Mouse (Mus musculus) liver, postnatal 0 days (tissue): ENCODE results near the gene Psd. TPM values are rescaled to one million over a fixed set of nuclear protein-coding genes. Genes with fewer than 3 reads are reported as not detected.

Source experiments
- ATAC-seq: fragments of 200-750 bp; cut with Nextera tagmentation; 2 replicates; pipeline ENCODE4 v1.8.0; 2017; ENCODE audit warnings: mild to moderate bottlenecking, moderate library complexity
- DNase-seq: peaks from one replicate; pipeline ENCODE4 v3.0.0-alpha.2; 2016
- H3K27ac ChIP-seq: fragments of 300-500 bp; sonication (generic); 2 replicates; pipeline ENCODE4 v1.5.1; 2014; ENCODE audit warnings: antibody characterized with exemption, moderate library complexity, mild to moderate bottlenecking, low read depth
- H3K27me3 ChIP-seq: fragments of 300-500 bp; sonication (generic); 2 replicates; pipeline ENCODE4 v1.6.1; 2014; ENCODE audit warnings: low read length, control low read depth, mixed read lengths; ENCODE audit not compliant: insufficient read depth
- H3K36me3 ChIP-seq: fragments of 300-500 bp; sonication (generic); replicated peaks from 2 replicates; pipeline ENCODE4 v1.6.1; 2014; ENCODE audit warnings: mild to moderate bottlenecking, control low read depth, low read length, moderate library complexity, mixed read lengths; ENCODE audit not compliant: insufficient read depth
- H3K4me1 ChIP-seq: fragments of 300-500 bp; sonication (generic); 2 replicates; pipeline ENCODE4 v1.6.1; 2014; ENCODE audit warnings: antibody characterized with exemption, mild to moderate bottlenecking, control low read depth; ENCODE audit not compliant: insufficient read depth
- H3K4me2 ChIP-seq: fragments of 300-500 bp; sonication (generic); 2 replicates; pipeline ENCODE4 v1.6.1; 2014; ENCODE audit warnings: low read depth, mild to moderate bottlenecking, low read length, moderate library complexity, mixed read lengths
- H3K4me3 ChIP-seq: fragments of 300-500 bp; sonication (generic); 2 replicates; pipeline ENCODE4 v1.5.1; 2014; ENCODE audit warnings: low read depth, low read length
- H3K9ac ChIP-seq: fragments of 300-500 bp; sonication (generic); replicated peaks from 2 replicates; pipeline ENCODE4 v1.6.1; 2014; ENCODE audit warnings: mild to moderate bottlenecking, moderate library complexity
- H3K9me3 ChIP-seq: fragments of 300-500 bp; sonication (generic); 2 replicates; pipeline ENCODE4 v1.6.1; 2016; ENCODE audit warnings: mild to moderate bottlenecking, control low read depth, low read length, mixed read lengths
- CTCF ChIP-seq: sonication (generic); IDR thresholded peaks from 2 replicates; pipeline ENCODE4 v1.5.1; 2016; ENCODE audit warnings: antibody characterized with exemption, low read depth
- EP300 ChIP-seq: IDR thresholded peaks from 2 replicates; pipeline ENCODE4 v1.6.1; 2016; ENCODE audit warnings: antibody characterized with exemption, low read depth, mild to moderate bottlenecking
- WGBS: fragments of 180-500 bp; shearing (Covaris S2); extraction: QIAGEN DNeasy Blood & Tissue Kit; methylation state at CpG from one replicate; pipeline ENCODE4 v1.1.7; 2014; ENCODE audit not compliant: insufficient replicate concordance; 5-methylcytosine and 5-hydroxymethylcytosine counted together
- polyA plus RNA-seq: library from polyadenylated mRNA; unstranded; fragments of >200 nt; fragmentation: Nextera tagmentation; extraction: Ambion mirVana; gene quantifications from 2 replicates; pipeline ENCODE4 v1.2.1, GENCODE M21; 2015

The Psd gene
- polyA plus RNA-seq, 1 experiment from 2014 or later, result 2.0 TPM

DNA sequence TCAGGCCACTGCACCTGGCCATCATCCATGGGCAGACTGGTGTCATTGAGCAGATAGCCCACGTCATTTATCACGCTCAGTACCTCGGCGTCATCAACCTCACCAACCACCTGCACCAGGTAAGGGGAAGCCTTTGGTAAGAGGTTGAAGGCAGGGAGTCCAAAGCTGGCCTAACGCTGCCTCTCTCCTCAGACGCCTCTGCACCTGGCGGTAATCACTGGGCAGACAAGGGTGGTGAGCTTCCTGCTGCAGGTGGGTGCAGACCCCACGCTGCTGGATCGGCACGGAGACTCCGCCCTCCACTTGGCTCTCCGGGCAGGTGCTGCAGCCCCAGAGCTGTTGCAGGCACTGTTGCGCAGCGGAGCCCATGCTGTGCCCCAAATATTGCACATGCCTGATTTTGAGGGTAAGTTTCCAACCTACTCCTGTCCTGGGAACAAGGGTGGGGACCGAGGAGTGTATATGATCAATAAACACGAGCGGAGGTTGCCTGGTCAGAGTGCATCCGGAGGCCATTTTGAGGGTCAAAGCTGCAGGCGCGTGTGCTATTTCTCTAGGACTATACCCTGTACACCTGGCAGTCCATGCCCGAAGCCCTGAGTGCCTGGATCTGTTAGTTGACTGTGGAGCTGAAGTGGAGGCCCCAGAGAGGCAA lies 17.2 kb downstream of the Psd start:
- DNase-seq (peak; percentile 15), ATAC-seq (no peak)
- TF ChIP-seq CTCF (no peak), EP300 (no peak)
- H3K27me3 ChIP-seq, result peaks cover 7% of the 10 kb centered on the region; the same call in 1 of the 2 replicates
- no peak overlapping the region for H3K4me2 ChIP-seq
- H3K9ac ChIP-seq, result no peak overlapping the region
- no peaks in the 10 kb centered on the region for H3K9me3 ChIP-seq
- peaks cover 25% of the 10 kb centered on the region for H3K4me1 ChIP-seq
- H3K4me3 ChIP-seq, result no peak overlapping the region
- H3K27ac ChIP-seq, result no peak overlapping the region
- H3K36me3 ChIP-seq, result peaks cover 20% of the 10 kb centered on the region
- WGBS, result 80% methylated on average over 21 of the region's 21 CpGs

- Histone ChIP-seq H3K4me3 (peak overlapping the region; percentile 36), H3K9me3 (no peaks in the 10 kb centered on the region), H3K27me3 (no peaks in the 10 kb centered on the region), H3K4me1 (peaks cover 18% of the 10 kb centered on the region), H3K9ac (peak overlapping the region; percentile 34; the same call in 1 of the 2 replicates), H3K36me3 (peaks cover 20% of the 10 kb centered on the region), H3K27ac (no peak overlapping the region), H3K4me2 (peak overlapping the region; percentile 84)
- peak; percentile 90 for DNase-seq
- ATAC-seq, result no peak
- TF ChIP-seq CTCF, result peak; percentile 99
- no peak for TF ChIP-seq EP300
- 5% methylated on average over 45 of the region's 47 CpGs for WGBS
These were observed 18.1 kb downstream of the Psd start for GRCm38 (mm10) chr19:46308706-46309435.

DNA sequence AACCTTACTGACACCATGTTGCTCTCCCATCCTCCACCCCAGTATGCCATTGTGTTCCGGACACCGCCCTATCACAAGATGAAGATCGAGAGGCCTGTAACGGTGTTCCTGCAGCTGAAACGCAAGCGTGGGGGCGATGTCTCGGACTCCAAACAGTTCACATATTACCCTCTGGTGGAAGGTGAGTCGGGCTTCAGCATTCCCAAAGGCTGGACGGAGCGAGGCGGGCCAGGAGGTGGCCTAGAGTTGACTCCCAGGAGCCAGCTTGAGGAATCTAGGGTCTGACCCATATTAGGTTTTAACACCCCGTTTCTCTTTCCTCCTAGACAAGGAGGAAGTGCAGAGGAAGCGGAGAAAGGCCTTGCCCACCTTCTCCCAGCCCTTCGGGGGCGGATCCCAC lies 18.7 kb downstream of the Psd start:
- peaks cover 22% of the 10 kb centered on the region for H3K4me1 ChIP-seq
- H3K9ac ChIP-seq, result no peak overlapping the region
- 79% methylated on average over 16 of the region's 16 CpGs for WGBS

GRCm38 (mm10) chr19:46307781-46308180 lies 19.2 kb downstream of the Psd start:
- DNase-seq (peak; percentile 11), ATAC-seq (no peak)
- WGBS, result 89% methylated on average over 16 of the region's 16 CpGs

More for the DNA sequence above, 18.7 kb downstream of the Psd start:
- no peaks in the 10 kb centered on the region for H3K9me3 ChIP-seq
- H3K4me2 ChIP-seq, result peak overlapping the region; percentile 84
- no peaks in the 10 kb centered on the region for H3K27me3 ChIP-seq
- TF ChIP-seq EP300, result no peak
- no peak for TF ChIP-seq CTCF
- no peak overlapping the region for H3K27ac ChIP-seq
- H3K36me3 ChIP-seq, result peaks cover 20% of the 10 kb centered on the region
- H3K4me3 ChIP-seq, result no peak overlapping the region
- ATAC-seq (no peak), DNase-seq (peak; percentile 16)

GRCm38 (mm10) chr19:46306751-46307289 lies 20.1 kb downstream of the Psd start:
- 94% methylated on average over 9 of the region's 9 CpGs for WGBS
- H3K4me2 ChIP-seq, result no peak overlapping the region
- H3K4me1 ChIP-seq, result peaks cover 22% of the 10 kb centered on the region
- no peaks in the 10 kb centered on the region for H3K9me3 ChIP-seq
- H3K27ac ChIP-seq, result no peak overlapping the region
- peaks cover 20% of the 10 kb centered on the region for H3K36me3 ChIP-seq
- no peak for DNase-seq
- TF ChIP-seq EP300 (no peak), CTCF (no peak)
- no peak overlapping the region for H3K9ac ChIP-seq
- H3K4me3 ChIP-seq, result no peak overlapping the region
- ATAC-seq, result no peak
- H3K27me3 ChIP-seq, result no peaks in the 10 kb centered on the region

More at GRCm38 (mm10) chr19:46307781-46308180, 19.2 kb downstream of the Psd start:
- Histone ChIP-seq H3K9me3 (no peaks in the 10 kb centered on the region), H3K36me3 (peaks cover 20% of the 10 kb centered on the region), H3K4me3 (no peak overlapping the region), H3K27ac (no peak overlapping the region), H3K9ac (no peak overlapping the region), H3K4me2 (no peak overlapping the region), H3K4me1 (peaks cover 22% of the 10 kb centered on the region), H3K27me3 (no peaks in the 10 kb centered on the region)
- TF ChIP-seq EP300 (no peak), CTCF (no peak)

DNA sequence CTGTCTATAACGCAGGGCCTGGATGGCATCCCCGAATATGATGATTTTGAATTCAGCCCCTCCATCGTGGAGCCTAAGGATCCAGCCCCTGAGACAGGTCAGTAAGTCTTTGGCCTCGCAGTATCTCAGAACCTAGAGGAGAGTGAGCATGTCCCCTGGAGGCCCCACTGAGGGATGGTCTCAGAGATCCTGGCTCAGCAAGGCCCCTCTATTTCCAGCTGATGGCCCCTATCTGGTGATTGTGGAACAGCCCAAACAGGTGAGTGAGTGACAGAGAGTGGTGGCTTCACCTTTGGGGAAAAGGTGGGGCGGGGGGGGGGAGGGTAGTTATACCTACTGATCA lies 20.7 kb downstream of the Psd start:
- no peak for ATAC-seq
- no peaks in the 10 kb centered on the region for H3K9me3 ChIP-seq

More for the DNA sequence above, 20.7 kb downstream of the Psd start:
- Histone ChIP-seq H3K4me2 (peak overlapping the region; percentile 82), H3K4me3 (peak overlapping the region; percentile 61), H3K27me3 (no peaks in the 10 kb centered on the region), H3K36me3 (peaks cover 18% of the 10 kb centered on the region), H3K4me1 (peaks cover 22% of the 10 kb centered on the region), H3K9ac (peak overlapping the region; percentile 61), H3K27ac (peak overlapping the region; percentile 79)
- 60% methylated on average over 5 of the region's 5 CpGs for WGBS
- no peak for DNase-seq
- TF ChIP-seq CTCF, result no peak
- no peak for TF ChIP-seq EP300
